19 mouse cellular contexts compared by ENCODE assay signal in the genomic region with DNA sequence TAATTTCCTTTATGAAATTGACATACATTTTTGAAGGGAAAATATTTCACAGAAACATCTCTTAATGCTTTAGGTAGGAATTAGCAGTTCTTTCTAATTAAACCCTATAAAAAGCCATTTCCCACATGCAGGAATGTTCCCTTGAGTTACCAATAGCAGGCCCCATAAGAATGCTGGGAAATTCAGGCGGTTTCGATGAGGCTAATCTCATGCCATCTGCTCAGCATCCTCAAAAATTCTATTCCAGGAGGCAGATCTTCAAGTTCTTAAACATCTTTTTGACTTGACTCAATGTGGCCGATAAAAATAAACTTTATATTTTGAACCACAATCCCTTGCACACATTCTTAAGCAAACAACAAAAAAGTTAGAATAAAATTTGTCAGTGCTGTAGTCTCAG.
"Had no signal": no experiment of that assay in that cellular context is flagged by ENCODE, and none has a peak within 500 bp of the region (broad histone marks: within the 10 kb centered on the region; RNA-seq: fewer than 3 reads in every experiment).

No protein-coding gene starts in this region.

- DNase-seq: liver, embryonic 13.5 days; liver, postnatal 0 days; lung, adult 2 months; lung, postnatal 14 days; lung, postnatal 36 days; right cerebral cortex, postnatal 14 days; thymus, adult 18-20 months; thymus, postnatal 14 days; thymus, postnatal 36 days had no signal

- H3K27ac ChIP-seq: liver, embryonic 13.5 days; liver, embryonic 15.5 days; lung, embryonic 15.5 days; macrophage; midbrain, embryonic 13.5 days; midbrain, embryonic 15.5 days; neural tube, embryonic 12.5 days; stomach, embryonic 15.5 days; stomach, postnatal 0 days had no signal

- ATAC-seq: liver, postnatal 0 days; lung, postnatal 0 days; midbrain, embryonic 13.5 days; midbrain, embryonic 15.5 days had no signal

- H3K4me3 ChIP-seq: liver, embryonic 13.5 days; liver, embryonic 15.5 days; lung, embryonic 15.5 days; megakaryocyte, embryonic 14.5 days; midbrain, embryonic 13.5 days; midbrain, embryonic 15.5 days; neural tube, embryonic 12.5 days; stomach, embryonic 15.5 days had no signal
